ENCODE assay signal across 18 mouse cellular contexts in genomic region chr5:83800028-83800427, GRCm38 (mm10).
DNase-seq lines count a peak whose midpoint lies in the region.
"Had no signal": no experiment of that assay in that cellular context is flagged by ENCODE, and none has a peak within 500 bp of the region (broad histone marks: within the 10 kb centered on the region; RNA-seq: fewer than 3 reads in every experiment).

No protein-coding gene starts in this region.

- intact Hi-C loops in heart, postnatal 10 days (cut with DNase I) = no loop called here
- intact Hi-C loops in left cerebral cortex, postnatal 4 days (cut with DNase I) = no loop called here

- DNase-seq in cerebellum, postnatal 14 days = peak; percentile 74 to 85
- DNase-seq in cerebellum, postnatal 4 days (ENCODE audit: low spot score in 2 of 2) = no peak
- peak; percentile 86 for DNase-seq in heart, adult 11 months
- DNase-seq in heart, postnatal 10 days = no peak
- peak; percentile 43 for DNase-seq in left cerebral cortex, postnatal 4 days
- DNase-seq in left cerebral cortex, adult 8-10 months (ENCODE audit: low spot score in 2 of 2) = no peak
- DNase-seq in adipocyte (ENCODE audit: low spot score) = no peak
- DNase-seq: adrenal gland, postnatal 10 days; cerebellum, adult 8-10 months; heart, postnatal 36 days; kidney, adult 18-20 months; kidney, postnatal 25 days; liver, embryonic 13.5 days; lung, adult 18-20 months; lung, postnatal 4 days; right cerebral cortex, postnatal 14 days; thymus, adult 18-20 months; thymus, postnatal 25 days had no signal

Comparison
In these comparisons a context has a peak if more than half of its experiments do, and no peak if none do; other contexts are left out.
1. DNase-seq: peak in cerebellum, postnatal 14 days (2 of 2), heart, adult 11 months (single experiment) and left cerebral cortex, postnatal 4 days (single experiment); none in cerebellum, postnatal 4 days (0 of 2), heart, postnatal 10 days (0 of 2), left cerebral cortex, adult 8-10 months (0 of 2) and adipocyte (single experiment).